In genomic region chr13:92750976-92751518, GRCm38 (mm10) we compare ENCODE assay signal across 7 mouse cellular contexts. TPM values are rescaled to one million over a fixed set of nuclear protein-coding genes. Genes with fewer than 3 reads are reported as not detected.
DNase-seq lines count a peak whose midpoint lies in the region; ATAC-seq and TF ChIP-seq lines count a peak whose summit lies in the region.

No protein-coding gene starts in this region.

- peak overlapping the region; percentile 32 for H3K4me2 ChIP-seq in forebrain, postnatal 0 days (ENCODE audit: low read depth)
- H3K4me2 ChIP-seq in hindbrain, embryonic 12.5 days (replicated peaks): 0 out of 2 replicates have a peak overlapping the region, but pooled peaks have one; percentile 24
- peak overlapping the region; percentile 27; the same call in 1 of the 2 replicates for H3K4me2 ChIP-seq in lung, postnatal 0 days (replicated peaks; ENCODE audit: low read depth, low read length)

- H3K4me1 ChIP-seq in forebrain, postnatal 0 days (ENCODE audit: insufficient read depth): peaks cover 5% of the 10 kb centered on the region; the same call in 1 of the 2 replicates
- H3K4me1 ChIP-seq in hindbrain, embryonic 12.5 days: peaks cover 4% of the 10 kb centered on the region
- no peaks in the 10 kb centered on the region for H3K4me1 ChIP-seq in lung, postnatal 0 days (ENCODE audit: insufficient read depth, low read depth, low read length)

- no peaks in the 10 kb centered on the region for H3K27me3 ChIP-seq in forebrain, postnatal 0 days (ENCODE audit: insufficient read depth, low read length)
- H3K27me3 ChIP-seq in hindbrain, embryonic 12.5 days: 0 out of 2 replicates have a peak, but pooled peaks cover 4% of the 10 kb centered on the region
- no peaks in the 10 kb centered on the region for H3K27me3 ChIP-seq in lung, postnatal 0 days (replicated peaks; ENCODE audit: insufficient read depth, low read length)

- H3K9me3 ChIP-seq in forebrain, postnatal 0 days (ENCODE audit: low read length): no peaks in the 10 kb centered on the region
- no peaks in the 10 kb centered on the region for H3K9me3 ChIP-seq in hindbrain, embryonic 12.5 days (replicated peaks)
- no peaks in the 10 kb centered on the region for H3K9me3 ChIP-seq in lung, postnatal 0 days (ENCODE audit: low read length)

- 0 out of 2 replicates have a peak overlapping the region, but pooled peaks have one; percentile 10 for H3K9ac ChIP-seq in forebrain, postnatal 0 days
- no peak overlapping the region for H3K9ac ChIP-seq in hindbrain, embryonic 12.5 days
- no peak overlapping the region for H3K9ac ChIP-seq in lung, postnatal 0 days (replicated peaks; ENCODE audit: low read depth)

- no peak for TF ChIP-seq EP300 in lung, postnatal 0 days (IDR thresholded peaks at IDR 0.05)

- DNase-seq in ZHBTc4 (ENCODE audit: low read depth, low spot score): peak; percentile 85
- DNase-seq in cerebellum, adult 8-10 months: peak; percentile 74
- DNase-seq in forebrain, postnatal 0 days: peak; percentile 91
- DNase-seq in layer of hippocampus, adult 9-11 months: peak; percentile 64
- DNase-seq in lung, postnatal 0 days (ENCODE audit: low spot score): peak; percentile 86
- DNase-seq in retina, adult 2 months (ENCODE audit: low read depth, low spot score): peak; percentile 57

- WGBS in forebrain, postnatal 0 days: 12% methylated on average over 7 of the region's 7 CpGs
- WGBS in hindbrain, embryonic 12.5 days: 30% methylated on average over 7 of the region's 7 CpGs
- WGBS in lung, postnatal 0 days: 15% methylated on average over 7 of the region's 7 CpGs

- H3K36me3 ChIP-seq in forebrain, postnatal 0 days (ENCODE audit: insufficient read depth): no peaks in the 10 kb centered on the region
- H3K36me3 ChIP-seq in hindbrain, embryonic 12.5 days: no peaks in the 10 kb centered on the region
- no peaks in the 10 kb centered on the region for H3K36me3 ChIP-seq in lung, postnatal 0 days (ENCODE audit: insufficient read depth, low read length)

- peak overlapping the region; percentile 78; the same call in 1 of the 2 replicates for H3K27ac ChIP-seq in forebrain, postnatal 0 days (ENCODE audit: low read depth, low read length)
- no peak overlapping the region for H3K27ac ChIP-seq in hindbrain, embryonic 12.5 days
- H3K27ac ChIP-seq in lung, postnatal 0 days (ENCODE audit: low read length): no peak overlapping the region

- ATAC-seq in forebrain, postnatal 0 days: peak; percentile 72
- ATAC-seq in hindbrain, embryonic 12.5 days (ENCODE audit: low FRiP score): peak; percentile 77
- peak; percentile 56 for ATAC-seq in lung, postnatal 0 days

- peak; percentile 96 for TF ChIP-seq CTCF in forebrain, postnatal 0 days (IDR thresholded peaks at IDR 0.05; ENCODE audit: low read depth)
- peak; percentile 90 for TF ChIP-seq CTCF in lung, postnatal 0 days (IDR thresholded peaks at IDR 0.05)

- no peak overlapping the region for H3K4me3 ChIP-seq in forebrain, postnatal 0 days (ENCODE audit: low read depth, low read length)
- H3K4me3 ChIP-seq in hindbrain, embryonic 12.5 days: no peak overlapping the region
- H3K4me3 ChIP-seq in lung, postnatal 0 days (ENCODE audit: low read depth, low read length): no peak overlapping the region

RNA-seq across cellular contexts. Expression of gene Thbs4, which starts 43.6 kb away (rescaled TPM):
- 0.24 and 0.46 TPM in 2 replicates for total RNA-seq in forebrain, postnatal 0 days (2014; rRNA removed)
- 0.58 and 0.96 TPM in 2 replicates for polyA plus RNA-seq in forebrain, postnatal 0 days (2015; fragmentation: Nextera tagmentation; extraction: Ambion mirVana)
- polyA plus RNA-seq in hindbrain, embryonic 12.5 days (2016; fragmentation: Nextera tagmentation; extraction: Ambion mirVana): 2.8 and 4.0 TPM in 2 replicates
- polyA plus RNA-seq in lung, postnatal 0 days (2015; fragmentation: Nextera tagmentation; extraction: Ambion mirVana): 0.76 and 0.81 TPM in 2 replicates
